Mouse (Mus musculus) kidney, adult 10 weeks (tissue): ENCODE measurements around the gene Ankrd49. TPM values are rescaled to one million over a fixed set of nuclear protein-coding genes. Genes with fewer than 3 reads are reported as not detected.

Experiments
- polyA plus RNA-seq: library from polyadenylated mRNA; stranded (reverse); fragments of 350-450 nt; fragmentation: Illumina TruSeq; extraction: RNeasy Lipid Tissue Mini Kit (QIAGEN cat#74804); gene quantifications from one replicate; pipeline ENCODE4 v1.2.3, GENCODE M21; 2014; ENCODE audit warnings: low read depth, low replicate concordance

The Ankrd49 gene
- polyA plus RNA-seq: 28.0 TPM

GRCm38 (mm10) chr9:14784039-14785002, at the start of gene Ankrd49, which contains the start of gene Mre11a:
TSS of gene Ankrd49 (minus strand) at chr9:14784856.
TSS of gene Mre11a (plus strand) at chr9:14784654.

GRCm38 (mm10) chr9:14770803-14771471, 13.7 kb downstream of the Ankrd49 start, which contains the start of gene 1700012B09Rik:
TSS of gene 1700012B09Rik (minus strand) at chr9:14771030.

DNA sequence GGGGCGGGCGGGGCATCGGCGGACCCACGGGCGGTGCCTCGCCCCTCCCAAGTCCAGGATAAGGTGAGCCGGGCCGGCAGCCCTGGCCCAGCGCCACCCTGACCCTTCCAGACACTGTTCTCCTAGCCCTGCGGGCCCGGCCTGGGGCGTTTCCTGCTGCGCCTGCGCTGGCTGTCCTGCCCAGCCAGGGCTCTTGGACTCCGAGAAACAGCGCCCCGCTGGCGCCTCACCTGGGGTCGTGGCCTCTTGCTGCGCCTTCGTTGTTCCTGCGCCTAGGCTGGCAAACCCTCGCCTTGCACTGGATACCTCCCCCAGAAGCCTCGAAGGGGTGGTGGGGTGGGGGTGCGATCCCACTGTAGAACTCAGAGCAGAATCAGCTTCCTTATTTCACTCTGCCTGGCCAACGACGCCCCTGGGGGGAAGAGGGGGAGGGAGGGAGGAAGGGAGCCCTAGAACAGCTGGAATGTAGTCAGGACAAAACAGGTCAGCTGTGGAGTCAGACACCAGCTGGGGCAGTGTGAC, 32.6 kb downstream of the Ankrd49 start, which contains the start of gene Fut4:
Gene Fut4 (minus strand): TSS at position 393 of the 522 bp plus-strand sequence.

DNA sequence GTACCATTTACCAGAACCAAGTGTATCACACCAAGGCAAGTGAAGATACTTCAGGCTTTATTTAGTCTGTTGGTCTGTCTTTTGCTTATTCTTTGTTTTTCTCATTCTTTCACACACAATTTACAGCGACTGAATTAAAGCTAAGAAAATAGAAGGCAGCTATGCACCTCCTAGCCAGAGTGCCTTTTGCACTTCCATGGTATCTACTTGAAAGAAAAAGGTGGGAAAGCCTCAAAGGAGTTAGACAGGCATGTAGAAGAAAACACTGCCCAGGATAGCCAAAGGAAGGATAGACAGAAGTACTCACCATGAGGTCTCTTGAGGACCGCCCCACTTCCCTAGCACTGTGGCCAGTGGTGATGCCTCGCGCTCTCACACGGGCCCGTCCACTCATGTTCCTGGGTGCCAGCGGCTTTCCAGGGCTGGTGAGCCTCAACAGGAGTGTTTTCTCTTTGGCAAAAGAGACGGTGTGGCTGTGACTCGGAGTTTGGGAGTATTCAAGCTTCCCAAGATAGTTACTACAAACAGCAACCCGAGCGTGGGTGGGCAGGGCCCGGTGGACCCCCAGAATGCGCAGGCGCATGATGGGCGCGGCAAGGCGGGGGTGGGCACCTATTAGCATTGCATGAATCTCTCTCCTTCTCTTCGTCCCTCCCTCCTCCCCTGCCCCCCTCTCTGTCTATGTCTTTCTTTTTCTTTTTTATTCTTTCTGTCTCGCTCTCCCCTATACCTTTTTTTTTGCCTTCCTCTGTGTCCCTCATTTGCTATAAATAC, 44.3 kb downstream of the Ankrd49 start, which contains the start of gene Piwil4:
Gene Piwil4 (minus strand): TSS at position 583 of the 774 bp plus-strand sequence.

Other genes starting within 250 kb of the Ankrd49 start
- gene Amotl1, start 139.8 kb downstream of the Ankrd49 start, polyA plus RNA-seq: 6.5 TPM
- not detected for gene Piwil4, start 44.1 kb downstream of the Ankrd49 start, polyA plus RNA-seq
- 1.7 TPM for gene Fut4, start 32.5 kb downstream of the Ankrd49 start, polyA plus RNA-seq
- gene 1700012B09Rik, start 13.8 kb downstream of the Ankrd49 start, polyA plus RNA-seq: not detected
- 18.3 TPM for gene Mre11a, start 202 bp downstream of the Ankrd49 start, polyA plus RNA-seq
- gene Gpr83, start 75.4 kb upstream of the Ankrd49 start, polyA plus RNA-seq: not detected
- gene Izumo1r, start 119.1 kb upstream of the Ankrd49 start, polyA plus RNA-seq: not detected